Mouse (Mus musculus): Measurements from ENCODE around the gene Pus7l.

DNA sequence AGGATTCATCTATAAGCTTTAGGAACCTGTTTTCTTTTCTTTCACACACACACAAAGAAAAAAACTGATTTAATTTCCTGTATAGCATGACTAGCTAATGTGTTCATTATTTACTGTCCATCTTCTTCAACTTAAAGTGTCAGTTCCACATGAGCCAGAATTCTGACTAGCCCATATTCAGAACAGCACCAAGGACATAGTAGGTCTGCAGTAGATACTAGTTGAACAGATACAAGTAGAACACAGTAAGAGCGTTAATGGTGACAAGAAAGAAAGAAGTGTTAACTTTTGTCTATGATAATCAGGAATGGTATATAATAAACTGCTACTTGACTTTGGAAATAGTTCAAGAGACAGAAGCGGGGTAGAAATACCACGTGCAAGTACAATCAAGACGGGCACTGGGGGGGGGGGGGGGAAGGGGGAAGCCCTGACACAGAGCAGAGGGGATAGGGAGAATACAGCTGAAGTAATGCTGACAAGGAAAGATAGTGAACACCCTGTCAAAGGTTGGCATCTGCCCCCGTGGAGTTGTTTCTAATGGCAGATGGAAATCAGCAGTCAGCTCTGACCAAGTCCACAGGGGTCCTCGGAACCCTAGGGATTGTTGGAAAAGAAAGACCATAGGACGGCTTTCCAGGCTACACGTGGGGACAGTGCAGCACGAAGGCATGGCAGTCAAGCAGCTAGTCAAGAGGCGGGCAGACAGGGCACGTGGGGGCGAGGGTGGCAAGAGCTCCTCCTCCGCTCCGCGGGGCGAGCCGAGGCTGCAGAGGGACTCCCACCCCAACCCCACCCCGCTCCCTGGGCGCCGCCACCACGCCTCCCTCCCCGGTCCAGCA lies 559 bp downstream of the Pus7l start:
- TF ChIP-seq CTCF (IDR thresholded peaks at IDR 0.05; ENCODE audit: borderline replicate concordance, control insufficient read depth, extremely low read depth, insufficient read depth, low read length, poor library complexity): no peak
- no peak for TF ChIP-seq POLR2A (IDR thresholded peaks at IDR 0.05; ENCODE audit: control insufficient read depth, extremely low read depth, insufficient read depth, low read length, poor library complexity)
